Mouse (Mus musculus): ENCODE results near the gene Neu1. TPM values are rescaled to one million over a fixed set of nuclear protein-coding genes. Genes with fewer than 3 reads are reported as not detected.
"Not testable (repeated sequence)": the region's sequence is repeated elsewhere in the genome, so short reads cannot be mapped to it uniquely, and the experiment has no call there.

Gene Neu1
- total RNA-seq, 2 experiments from 2014 or later, result 12.7 to 14.1 TPM

DNA sequence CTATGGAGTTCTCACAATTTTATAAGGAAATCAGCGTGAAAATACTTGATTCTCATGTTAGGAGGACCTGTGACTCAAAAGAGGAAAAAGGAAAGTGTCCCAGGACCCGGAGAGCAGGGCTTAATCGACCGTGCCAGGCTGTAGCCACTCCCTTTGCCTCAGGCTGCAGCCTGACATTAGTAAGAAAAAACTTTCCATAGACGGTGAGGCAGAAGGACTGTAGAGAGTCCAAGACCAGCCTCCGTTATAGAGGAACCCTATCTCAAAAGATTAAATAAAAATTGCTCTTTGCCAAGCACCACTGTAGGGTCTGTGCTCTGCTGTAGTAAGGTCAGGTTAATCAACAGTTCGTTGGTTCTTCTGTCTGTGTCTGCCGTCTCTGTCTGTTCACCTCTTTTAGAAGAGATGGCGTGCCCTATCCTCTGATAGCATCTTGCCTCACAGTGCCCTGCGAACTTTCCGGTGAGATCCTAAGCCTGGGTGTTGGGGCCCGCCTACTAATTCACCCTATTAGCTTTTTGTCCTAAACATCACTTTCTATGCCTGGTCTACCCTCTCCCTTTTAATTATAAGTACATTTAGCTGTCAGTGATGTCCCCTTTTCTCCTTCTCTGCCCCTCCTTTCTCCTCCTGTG is 28.9 kb downstream of the Neu1 start:
- DNase-seq (ENCODE audit: low spot score), result no peak
- intact Hi-C loops (cut with DNase I), result no loop called here

GRCm38 (mm10) chr17:34960702-34961493 is 29.8 kb downstream of the Neu1 start:
- intact Hi-C loops (cut with DNase I), result no loop called here
- no peak for DNase-seq (ENCODE audit: low spot score)

DNA sequence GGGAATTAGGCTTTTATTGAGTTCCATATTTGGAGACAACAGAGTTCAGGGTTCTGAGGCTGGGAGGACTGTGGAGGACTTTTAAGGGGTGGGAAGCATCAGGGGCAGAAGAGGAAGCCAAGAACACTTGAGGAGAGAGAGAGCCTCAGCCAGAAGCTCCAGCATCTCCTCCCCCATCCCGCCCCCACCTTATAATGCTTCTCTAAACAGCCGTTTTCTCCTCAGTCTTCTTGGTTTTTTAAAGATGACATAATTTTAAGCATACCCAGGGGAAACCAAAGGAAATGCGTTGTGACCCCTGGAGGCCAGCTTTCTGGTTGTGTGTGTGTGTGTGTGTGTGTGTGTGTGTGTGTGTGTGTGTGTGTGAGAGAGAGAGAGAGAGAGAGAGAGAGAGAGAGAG is 31.1 kb downstream of the Neu1 start:
- intact Hi-C loops (cut with DNase I), result no loop called here
- no peak for DNase-seq (ENCODE audit: low spot score)

- intact Hi-C loops (cut with DNase I), result no loop called here
- DNase-seq (ENCODE audit: low spot score), result no peak
Observed at GRCm38 (mm10) chr17:34962841-34963240, 31.8 kb downstream of the Neu1 start.

DNA sequence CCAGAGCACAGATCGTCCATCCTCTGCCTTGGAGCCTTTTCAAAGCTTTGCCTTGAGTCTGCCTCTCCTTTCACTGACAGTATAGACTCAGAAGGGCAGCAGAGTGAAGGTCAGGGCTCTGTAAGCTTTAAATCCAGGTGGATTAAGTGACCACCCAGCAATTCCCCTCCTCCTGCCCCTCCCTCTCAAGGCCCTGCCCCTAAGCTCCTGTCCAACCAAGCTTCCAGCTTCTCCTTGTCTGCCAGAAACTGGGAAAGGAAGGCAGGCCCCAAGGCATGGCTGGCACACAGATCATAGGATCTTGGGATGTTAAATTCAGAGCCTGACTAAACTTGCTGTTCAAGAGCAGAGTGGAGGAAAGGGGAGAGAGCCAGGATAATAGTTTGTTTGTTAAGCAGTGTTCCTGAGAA is 33.6 kb downstream of the Neu1 start:
- no peak for DNase-seq (ENCODE audit: low spot score)
- intact Hi-C loops (cut with DNase I), result no loop called here

DNA sequence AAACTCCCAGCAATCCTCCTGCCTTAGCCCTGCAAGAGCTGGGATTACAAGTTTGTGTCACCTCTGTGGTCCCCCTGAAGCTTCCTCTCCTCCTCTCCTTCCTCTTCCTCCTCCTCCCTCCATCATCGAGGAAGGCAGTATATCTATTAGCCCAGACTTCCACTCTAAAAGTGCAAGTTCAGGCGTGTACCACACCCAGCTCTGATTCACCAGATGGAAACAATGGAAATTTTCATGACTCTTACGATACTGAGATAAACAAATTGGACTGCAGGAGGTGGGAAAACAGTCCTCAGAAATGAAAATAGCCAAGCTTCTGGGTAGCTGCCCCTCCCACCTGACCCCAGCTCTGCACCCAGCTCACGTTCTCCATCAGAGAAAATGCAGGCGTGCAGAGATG is 34.6 kb downstream of the Neu1 start:
- intact Hi-C loops (cut with DNase I), result no loop called here
- DNase-seq (ENCODE audit: low spot score), result no peak

GRCm38 (mm10) chr17:34969822-34970221 is 38.8 kb downstream of the Neu1 start, which contains the start of gene Gm20481:
Gene Gm20481 (plus strand): TSS chr17:34969912.
- intact Hi-C loops (cut with DNase I), result not testable (repeated sequence)

GRCm38 (mm10) chr17:34970850-34971249 is 39.8 kb downstream of the Neu1 start:
- DNase-seq (ENCODE audit: low spot score); intact Hi-C loops (cut with DNase I): not testable (repeated sequence)

More at GRCm38 (mm10) chr17:34969822-34970221, 38.8 kb downstream of the Neu1 start, which contains the start of gene Gm20481:
- not testable (repeated sequence) for DNase-seq (ENCODE audit: low spot score)

DNA sequence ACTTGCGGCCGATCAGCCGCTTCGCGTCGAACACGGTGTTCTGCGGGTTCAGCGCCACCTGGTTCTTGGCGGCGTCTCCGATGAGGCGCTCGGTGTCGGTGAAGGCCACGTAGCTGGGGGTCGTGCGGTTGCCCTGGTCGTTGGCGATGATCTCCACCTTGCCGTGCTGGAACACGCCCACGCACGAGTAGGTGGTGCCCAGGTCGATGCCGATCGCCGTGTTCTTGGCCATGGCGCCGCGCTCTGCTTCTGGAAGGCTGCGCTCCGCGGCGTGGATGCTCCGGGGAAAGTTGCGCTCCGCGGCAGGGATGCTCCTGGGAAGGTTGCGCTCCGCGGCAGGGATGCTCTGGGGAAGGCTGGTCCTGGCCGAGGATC is 40.6 kb downstream of the Neu1 start:
- DNase-seq (ENCODE audit: low spot score); intact Hi-C loops (cut with DNase I): not testable (repeated sequence)

- intact Hi-C loops (cut with DNase I), result not testable (repeated sequence)
- peak; percentile 83 for DNase-seq (ENCODE audit: low spot score)
Observed at GRCm38 (mm10) chr17:34972069-34972749, 41.2 kb downstream of the Neu1 start, which contains the start of the genes Hspa1a and Hspa1l. Gene Hspa1a (minus strand): TSS chr17:34972156. Gene Hspa1l (plus strand): TSS chr17:34972703.

- no peak for DNase-seq (ENCODE audit: low spot score)
- intact Hi-C loops (cut with DNase I), result no loop called here
Observed at GRCm38 (mm10) chr17:34975581-34976492, 44.8 kb downstream of the Neu1 start.

- intact Hi-C loops (cut with DNase I), result no loop called here
- no peak for DNase-seq (ENCODE audit: low spot score)
Observed at GRCm38 (mm10) chr17:34977000-34977399, 45.9 kb downstream of the Neu1 start.

DNA sequence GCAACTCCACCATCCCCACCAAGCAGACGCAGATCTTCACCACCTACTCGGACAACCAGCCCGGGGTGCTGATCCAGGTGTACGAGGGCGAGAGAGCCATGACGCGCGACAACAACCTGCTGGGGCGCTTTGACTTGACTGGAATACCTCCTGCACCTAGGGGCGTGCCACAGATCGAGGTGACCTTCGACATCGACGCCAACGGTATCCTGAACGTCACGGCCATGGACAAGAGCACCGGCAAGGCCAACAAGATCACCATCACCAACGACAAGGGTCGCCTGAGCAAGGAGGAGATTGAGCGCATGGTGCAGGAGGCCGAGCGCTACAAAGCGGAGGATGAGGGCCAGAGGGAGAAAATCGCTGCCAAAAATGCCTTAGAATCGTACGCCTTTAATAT is 47.2 kb downstream of the Neu1 start:
- intact Hi-C loops (cut with DNase I), result no loop called here
- DNase-seq (ENCODE audit: low spot score), result no peak

GRCm38 (mm10) chr17:34979631-34980030 is 48.6 kb downstream of the Neu1 start:
- intact Hi-C loops (cut with DNase I), result loop anchor here (1.0 to 10.0 kb wide), 2 partner anchors 23 to 45 kb away; partner anchors contain the start of gene Neu1
- no peak for DNase-seq (ENCODE audit: low spot score)

GRCm38 (mm10) chr17:34980655-34981054 is 49.6 kb downstream of the Neu1 start:
- intact Hi-C loops (cut with DNase I), result loop anchor here (1.0 to 10.0 kb wide), 2 partner anchors 24 to 46 kb away; partner anchors contain the start of gene Neu1
- no peak for DNase-seq (ENCODE audit: low spot score)

DNA sequence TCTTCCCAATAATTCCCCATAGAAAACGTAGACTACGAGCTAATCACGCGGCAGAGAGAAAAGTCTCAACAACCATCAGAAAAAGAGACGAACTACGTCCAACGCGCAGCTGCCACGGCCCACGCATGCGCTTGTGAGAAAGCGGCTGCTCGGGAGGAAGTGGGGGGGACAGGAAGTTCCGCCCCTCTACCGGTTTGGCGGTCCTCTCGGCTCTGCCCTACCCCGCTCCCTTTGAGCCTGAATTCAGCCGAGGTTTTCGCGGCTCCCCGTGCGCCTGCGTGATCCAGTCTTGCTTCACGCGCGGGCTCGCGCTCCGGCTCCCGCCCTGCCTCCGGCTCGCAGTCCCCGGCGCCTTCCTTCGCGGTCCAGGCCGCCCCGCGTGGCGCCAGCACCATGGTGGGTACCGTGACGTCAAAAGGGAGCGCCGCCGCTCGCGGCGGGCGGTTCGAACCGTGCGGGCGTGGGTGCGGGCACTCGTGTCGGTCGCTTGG is 50.7 kb downstream of the Neu1 start, which contains the start of gene Lsm2:
Lsm2 (plus strand) TSS at position 173 of the 491 bp plus-strand sequence.
- DNase-seq (ENCODE audit: low spot score), result peak; percentile 88
- intact Hi-C loops (cut with DNase I), result loop anchor here (1.0 to 10.0 kb wide), 4 partner anchors 17 to 125 kb away; partner anchors contain the start of gene Neu1

DNA sequence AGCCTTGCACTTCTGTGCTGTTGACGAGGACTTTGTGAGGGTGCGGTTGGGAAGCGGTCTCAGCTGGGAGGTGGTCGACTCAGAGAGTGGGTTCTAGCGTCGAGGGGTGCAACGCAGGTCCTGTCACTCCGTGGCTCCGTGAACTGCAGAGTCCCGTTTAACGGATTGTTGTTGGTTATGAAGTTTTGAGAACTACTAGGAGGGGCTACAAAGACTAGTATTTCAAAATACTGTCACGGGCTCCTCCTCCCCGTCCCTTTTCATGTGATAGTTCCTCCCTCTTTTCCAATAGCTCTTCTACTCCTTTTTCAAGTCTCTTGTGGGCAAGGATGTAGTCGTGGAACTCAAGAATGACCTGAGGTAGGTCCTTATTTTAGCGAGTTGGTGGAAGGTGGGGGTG is 51.3 kb downstream of the Neu1 start:
- no peak for DNase-seq (ENCODE audit: low spot score)
- intact Hi-C loops (cut with DNase I), result loop anchor here (1.0 to 10.0 kb wide), 4 partner anchors 16 to 126 kb away; partner anchors contain the start of gene Neu1

DNA sequence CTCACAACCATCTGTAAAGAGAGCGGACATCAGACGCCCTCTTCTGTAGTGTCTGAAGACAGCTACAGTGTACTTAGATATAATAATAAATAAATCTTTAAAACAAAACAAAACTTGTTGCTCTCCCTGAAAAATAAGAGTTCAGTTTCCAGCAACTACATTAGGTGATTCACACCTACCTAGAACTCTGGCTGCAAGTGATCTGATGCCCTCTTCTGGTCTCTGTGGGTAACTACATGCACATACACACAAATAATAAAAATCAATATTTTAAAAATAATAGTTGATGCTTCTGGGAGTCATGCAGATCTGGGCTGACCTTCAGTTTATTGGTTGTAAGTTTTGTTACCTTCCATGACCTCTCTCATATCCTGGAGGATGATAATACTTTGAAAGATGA is 53.2 kb downstream of the Neu1 start:
- intact Hi-C loops (cut with DNase I), result loop anchor here (10.0 kb wide), 1 partner anchor 49 kb away; the partner anchor contains the start of gene Neu1
- DNase-seq (ENCODE audit: low spot score), result no peak
